19 mouse cellular contexts compared by ENCODE assay signal in the genomic region with DNA sequence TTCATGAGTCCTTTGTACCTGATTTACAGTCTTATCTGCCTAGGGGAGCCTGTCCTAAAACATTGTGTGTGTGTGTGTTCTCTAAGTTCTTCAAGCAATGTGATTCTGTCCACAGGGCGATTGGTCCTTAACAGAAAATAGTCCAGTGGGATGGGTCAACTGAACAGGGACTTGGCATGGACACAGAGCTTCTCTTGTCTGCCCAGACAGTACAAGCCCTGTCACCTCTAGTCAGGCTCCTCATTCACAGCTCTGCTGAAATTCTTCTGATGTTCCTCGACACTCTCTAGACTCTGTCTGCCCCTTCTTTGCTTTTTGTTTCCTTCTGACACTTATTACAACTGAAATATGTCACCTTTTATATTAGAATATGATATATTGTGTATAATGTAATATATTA.
"Had no signal": no experiment of that assay in that cellular context is flagged by ENCODE, and none has a peak within 500 bp of the region (broad histone marks: within the 10 kb centered on the region; RNA-seq: fewer than 3 reads in every experiment).

No protein-coding gene starts in this region.

- DNase-seq: liver, postnatal 0 days; lung, adult 2 months; lung, postnatal 14 days; lung, postnatal 36 days; right cerebral cortex, postnatal 14 days; thymus, adult 2 months; thymus, postnatal 25 days; thymus, postnatal 4 days had no signal

- H3K9me3 ChIP-seq: liver, embryonic 15.5 days; lung, embryonic 15.5 days; megakaryocyte, embryonic 14.5 days; midbrain, embryonic 13.5 days; neural tube, embryonic 12.5 days; stomach, embryonic 15.5 days had no signal

- H3K4me2 ChIP-seq: liver, embryonic 15.5 days; lung, embryonic 15.5 days; midbrain, embryonic 11.5 days; midbrain, embryonic 13.5 days; neural tube, embryonic 12.5 days; stomach, embryonic 15.5 days had no signal

- H3K4me1 ChIP-seq: liver, embryonic 15.5 days; lung, embryonic 15.5 days; midbrain, embryonic 13.5 days; neural tube, embryonic 12.5 days; stomach, embryonic 15.5 days had no signal

- H3K27ac ChIP-seq: liver, embryonic 15.5 days; lung, embryonic 15.5 days; macrophage; midbrain, embryonic 13.5 days; neural tube, embryonic 12.5 days; stomach, embryonic 15.5 days; stomach, postnatal 0 days had no signal

- H3K36me3 ChIP-seq: liver, embryonic 15.5 days; lung, embryonic 15.5 days; midbrain, embryonic 13.5 days; neural tube, embryonic 12.5 days; stomach, embryonic 15.5 days had no signal

- H3K4me3 ChIP-seq: liver, embryonic 15.5 days; lung, embryonic 15.5 days; megakaryocyte, embryonic 14.5 days; midbrain, embryonic 13.5 days; neural tube, embryonic 12.5 days; stomach, embryonic 15.5 days had no signal

- H3K27me3 ChIP-seq: liver, embryonic 15.5 days; lung, embryonic 15.5 days; megakaryocyte, embryonic 14.5 days; midbrain, embryonic 13.5 days; neural tube, embryonic 12.5 days; stomach, embryonic 15.5 days had no signal

- H3K9ac ChIP-seq: liver, embryonic 15.5 days; liver, postnatal 0 days; lung, embryonic 15.5 days; midbrain, embryonic 13.5 days; neural tube, embryonic 12.5 days; stomach, embryonic 15.5 days had no signal

- ATAC-seq: liver, postnatal 0 days; lung, postnatal 0 days; midbrain, embryonic 13.5 days; midbrain, embryonic 16.5 days had no signal
